Mouse (Mus musculus): ENCODE results near the gene Wscd2.

DNA sequence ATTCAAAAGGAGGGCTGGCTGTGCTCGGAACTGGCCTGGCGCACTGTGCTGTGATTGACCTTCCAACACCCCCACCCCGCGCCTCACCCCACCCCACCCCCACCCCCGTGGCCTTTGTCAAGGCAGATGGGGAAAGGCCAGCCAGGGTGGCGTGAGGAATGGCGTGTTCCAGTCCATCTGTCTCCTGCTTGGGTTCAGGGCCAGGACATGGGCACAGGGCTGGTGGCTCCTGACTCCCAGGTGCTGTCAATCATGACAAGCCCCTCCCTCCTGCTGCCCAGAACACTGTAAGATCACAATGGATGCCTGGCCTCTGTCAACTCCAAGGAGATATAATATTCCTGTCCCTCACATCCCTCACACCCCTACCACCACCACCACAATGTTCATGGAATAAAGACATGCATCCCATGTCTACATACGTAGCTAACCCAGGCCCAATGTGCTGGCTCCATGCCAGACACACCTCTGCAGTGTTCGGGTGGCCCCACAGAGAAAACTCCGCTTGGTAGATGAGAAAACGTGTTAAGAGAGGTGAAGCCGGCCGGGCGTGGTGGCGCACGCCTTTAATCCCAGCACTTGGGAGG lies 130.1 kb downstream of the Wscd2 start:
- TF ChIP-seq EP300 (IDR thresholded peaks at IDR 0.05; ENCODE audit: low read depth) (no peak), CTCF (IDR thresholded peaks at IDR 0.05; ENCODE audit: low read depth) (no peak)
